Mouse (Mus musculus) megakaryocyte-erythroid progenitor cell, adult 5-6 weeks (primary cell): ENCODE data around the gene Kat6b. TPM values are rescaled to one million over a fixed set of nuclear protein-coding genes. Genes with fewer than 3 reads are reported as not detected.

Experiments used
- total RNA-seq, 2 experiments: library from RNA; stranded (forward) in 1 of 2; stranded (reverse) in 1 of 2; fragments of 200-1000, 215-1000 nt in 1 of 2; fragments of >200 nt in 1 of 2; fragmentation: Nextera tagmentation in 1 of 2; gene quantifications; 2 replicates each; pipeline ENCODE4 v1.2.3; 2014 to 2017

The Kat6b gene
- total RNA-seq, 2 experiments from 2014 or later, result 9.1 to 17.5 TPM

Other genes starting within 250 kb of the Kat6b start
- not detected in 2 replicates for gene Dupd1, start 233.1 kb downstream of the Kat6b start, total RNA-seq (2014; fragmentation: Nextera tagmentation)
- gene Dupd1, start 233.1 kb downstream of the Kat6b start, total RNA-seq (2017), result not detected in 2 replicates